Mouse (Mus musculus): ENCODE results near the gene Ank2.
A peak's percentile ranks its signal among the peaks of the same experiment; 100 is the strongest.

Gene Ank2

DNA sequence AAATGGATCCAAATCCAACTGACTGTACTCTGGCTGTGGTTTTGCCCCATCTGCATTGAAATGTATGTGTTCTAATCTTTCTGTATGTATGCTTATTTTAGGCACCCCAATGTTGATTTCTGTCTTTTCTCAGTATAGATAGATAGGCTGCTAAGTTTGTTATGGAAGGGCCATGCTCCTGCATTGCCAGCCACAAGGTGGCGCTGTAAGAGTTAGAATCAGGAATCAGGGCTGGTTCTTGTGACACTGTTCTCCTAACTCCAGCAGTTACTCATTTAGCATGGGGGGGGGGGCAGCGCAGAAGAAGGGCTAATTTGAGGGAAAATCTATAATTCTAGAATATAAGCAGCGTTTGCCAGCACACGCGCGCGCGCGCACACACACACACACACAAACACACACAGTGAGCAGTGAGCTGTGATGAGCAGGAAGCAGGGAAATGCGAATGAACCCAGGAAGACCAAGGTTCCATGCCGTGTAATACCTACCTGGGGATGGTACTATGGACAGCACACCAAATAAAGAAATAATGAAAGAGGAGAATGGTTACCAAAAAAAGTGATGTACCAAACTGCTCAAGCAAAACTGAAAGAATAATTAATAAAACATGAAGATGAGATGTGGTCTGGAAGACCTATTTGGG, 520.3 kb downstream of the Ank2 start:
- DNase-seq (ENCODE audit: low spot score in 2 of 2), result peak; percentile 29 to 68

DNA sequence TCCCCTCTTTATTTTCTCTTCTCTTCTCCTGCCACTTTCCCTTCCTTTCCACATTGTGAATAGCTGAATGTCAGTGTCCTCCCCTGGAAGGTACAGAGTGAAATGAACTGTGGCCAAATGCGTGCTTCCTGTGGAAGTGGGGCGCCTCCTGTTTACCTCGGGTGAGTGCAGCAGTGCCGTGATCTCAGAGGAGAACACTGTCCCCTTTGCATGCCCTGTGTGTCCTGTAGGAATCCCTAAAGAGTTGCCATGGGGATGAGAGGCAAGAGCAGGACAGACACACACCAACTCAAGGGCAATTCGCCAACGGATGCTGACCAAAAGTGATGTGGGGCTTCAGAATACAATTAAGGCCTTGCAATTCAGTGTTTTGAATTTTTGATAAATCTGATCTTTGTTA, 521.8 kb downstream of the Ank2 start:
- DNase-seq (ENCODE audit: low spot score in 2 of 2), result no peak

DNA sequence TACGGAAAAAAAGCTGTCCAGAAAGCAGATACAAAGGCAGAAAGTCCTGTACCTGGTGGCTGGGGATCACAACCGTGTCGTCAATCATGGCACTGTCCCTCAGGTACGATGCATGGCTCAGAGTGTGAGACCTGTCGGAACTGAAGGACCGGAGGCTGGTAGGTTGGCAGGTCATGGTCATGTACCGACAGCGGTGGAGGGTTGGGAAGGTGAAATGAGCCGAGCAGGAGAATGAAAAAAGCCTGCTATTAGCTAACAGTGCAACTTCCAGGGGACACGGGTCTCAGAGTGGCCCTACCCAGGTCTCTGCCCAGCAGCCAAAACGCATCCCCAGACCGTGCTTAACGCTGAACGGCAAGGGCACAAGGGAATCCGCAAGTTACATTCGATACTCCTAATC, 522.4 kb downstream of the Ank2 start:
- DNase-seq (ENCODE audit: low spot score in 2 of 2), result no peak

DNA sequence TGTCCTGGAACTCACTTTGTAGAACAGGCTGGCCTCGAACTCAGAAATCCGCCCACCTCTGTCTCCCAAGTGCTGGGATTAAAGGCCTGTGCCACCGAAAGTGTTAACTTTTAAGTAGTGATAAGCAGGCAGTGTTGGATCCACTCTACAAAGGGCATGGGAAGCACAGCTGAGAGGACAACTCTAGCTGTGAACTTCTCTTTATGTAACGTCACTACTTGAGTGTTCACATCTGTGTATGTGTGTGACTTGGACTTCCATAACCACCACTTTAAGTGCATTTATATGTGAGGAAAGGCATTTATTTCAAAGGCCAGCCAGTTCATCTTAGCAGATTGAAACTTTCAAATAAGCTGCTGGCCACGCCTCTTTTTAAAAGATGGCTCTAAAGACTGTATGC, 523.7 kb downstream of the Ank2 start:
- no peak for DNase-seq (ENCODE audit: low spot score in 2 of 2)

DNA sequence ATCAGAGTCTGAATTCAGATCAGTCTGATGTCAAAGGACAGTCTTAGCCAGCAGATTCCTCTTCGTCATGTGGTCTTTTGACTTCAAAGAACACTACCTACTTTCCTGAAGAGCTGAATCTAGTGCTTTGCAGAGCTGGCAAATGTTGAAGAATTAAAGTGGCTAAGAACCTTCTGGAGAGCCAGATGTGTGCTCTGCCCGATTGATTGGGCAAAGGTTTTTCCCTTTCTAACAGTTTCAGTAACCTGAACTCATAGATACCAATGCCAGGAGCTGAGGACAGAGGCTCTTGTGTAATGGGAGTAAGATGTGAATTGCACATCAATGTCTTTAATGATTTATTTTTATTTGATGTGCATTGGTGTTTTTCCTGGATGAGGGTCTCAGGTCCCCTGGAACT, 525.6 kb downstream of the Ank2 start:
- DNase-seq (ENCODE audit: low spot score in 2 of 2), result no peak

DNA sequence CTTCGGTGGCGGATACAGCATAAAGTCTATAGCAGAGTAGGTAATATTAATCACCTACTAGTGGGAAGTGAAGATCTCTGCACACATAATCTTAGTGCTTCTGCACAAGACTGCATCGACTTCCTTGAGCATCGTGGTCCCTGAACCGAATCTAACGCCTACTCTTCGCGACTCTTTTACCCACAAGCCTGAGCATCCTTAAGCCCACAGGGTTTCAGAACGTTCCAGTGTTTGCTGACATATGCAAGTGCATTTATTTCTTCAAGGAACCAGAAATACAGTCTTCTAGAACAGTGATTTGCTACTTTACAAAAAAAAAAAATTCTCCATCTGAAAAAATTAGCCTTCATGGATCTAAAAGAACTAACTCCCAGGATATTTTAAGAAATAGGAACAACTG, 527.6 kb downstream of the Ank2 start:
- no peak for DNase-seq (ENCODE audit: low spot score in 2 of 2)

DNA sequence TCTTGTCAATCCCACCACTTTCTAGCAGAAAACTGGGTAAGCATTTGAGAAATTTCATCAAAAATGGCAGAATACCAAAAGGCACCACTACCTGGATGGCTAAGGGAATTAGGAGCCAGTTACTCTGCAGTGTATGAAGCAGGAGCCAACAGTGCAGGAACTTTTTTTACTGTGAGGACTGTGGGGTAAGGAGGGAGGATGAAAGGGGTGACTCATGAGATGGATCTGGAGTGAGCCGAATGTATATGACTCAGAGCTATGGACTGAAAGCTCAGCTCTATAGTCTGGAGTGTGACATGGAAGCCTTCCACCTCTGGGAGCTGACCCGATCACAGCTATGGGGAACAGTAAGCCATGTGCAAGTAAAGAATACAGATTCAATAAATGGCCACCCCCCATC, 530.4 kb downstream of the Ank2 start:
- no peak for DNase-seq (ENCODE audit: low spot score in 2 of 2)

DNA sequence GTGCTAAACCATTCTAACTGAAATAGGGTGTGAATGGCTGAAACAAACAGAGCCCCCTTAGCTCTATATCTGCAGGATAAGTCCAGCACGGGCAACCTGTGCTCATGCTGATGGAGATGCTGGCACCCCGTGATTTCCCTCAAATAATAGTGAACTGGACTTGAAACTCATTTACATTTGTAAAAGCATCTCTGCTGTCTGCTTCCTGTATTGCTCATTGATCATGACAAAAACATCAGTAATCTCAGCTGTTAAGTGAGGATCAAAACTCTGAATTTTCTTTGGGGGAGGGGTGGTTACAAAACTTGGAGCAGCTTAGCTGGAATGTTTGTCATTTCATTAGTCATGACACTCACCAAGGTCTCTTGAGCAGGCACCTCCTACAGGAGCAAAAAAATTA, 533.4 kb downstream of the Ank2 start:
- no peak for DNase-seq (ENCODE audit: low spot score in 2 of 2)

DNA sequence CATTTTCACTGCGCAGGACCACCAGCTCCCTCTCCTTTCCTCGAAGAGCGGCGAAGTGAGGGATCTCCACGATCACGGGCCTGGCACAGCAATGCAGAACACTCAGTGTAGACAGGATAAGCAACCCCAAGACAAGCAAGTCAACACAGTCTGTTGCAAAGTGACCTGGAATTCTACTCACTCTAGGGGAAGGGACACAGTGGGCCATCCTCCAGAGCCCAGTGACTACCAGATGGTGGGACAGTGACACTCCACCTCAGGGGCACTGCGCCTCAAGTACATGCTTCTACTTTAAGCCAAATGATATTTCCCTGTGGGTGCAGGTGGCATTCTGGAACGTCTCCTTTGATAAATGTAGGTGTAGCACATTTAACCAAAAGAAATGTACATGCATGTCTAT, 536.8 kb downstream of the Ank2 start:
- no peak for DNase-seq (ENCODE audit: low spot score in 2 of 2)

DNA sequence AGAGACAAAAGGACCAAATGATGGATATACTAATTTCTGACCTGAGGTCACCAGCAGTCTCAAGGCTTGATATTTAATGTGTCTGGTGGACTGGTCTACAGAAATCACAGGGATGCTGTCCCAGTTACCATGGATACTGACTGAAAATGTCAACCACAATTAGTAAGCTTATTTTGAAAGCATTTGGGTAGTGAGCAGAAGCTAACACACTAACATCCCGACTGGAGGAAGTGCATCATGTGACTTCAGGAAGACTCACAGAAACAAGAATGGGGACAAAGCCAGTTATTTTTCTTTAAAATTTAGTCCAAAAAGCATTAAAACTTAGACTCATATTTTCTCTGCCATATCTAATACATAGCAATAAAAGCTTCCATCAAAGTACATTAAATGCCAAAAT, 546.5 kb downstream of the Ank2 start:
- no peak for DNase-seq (ENCODE audit: low spot score in 2 of 2)

DNA sequence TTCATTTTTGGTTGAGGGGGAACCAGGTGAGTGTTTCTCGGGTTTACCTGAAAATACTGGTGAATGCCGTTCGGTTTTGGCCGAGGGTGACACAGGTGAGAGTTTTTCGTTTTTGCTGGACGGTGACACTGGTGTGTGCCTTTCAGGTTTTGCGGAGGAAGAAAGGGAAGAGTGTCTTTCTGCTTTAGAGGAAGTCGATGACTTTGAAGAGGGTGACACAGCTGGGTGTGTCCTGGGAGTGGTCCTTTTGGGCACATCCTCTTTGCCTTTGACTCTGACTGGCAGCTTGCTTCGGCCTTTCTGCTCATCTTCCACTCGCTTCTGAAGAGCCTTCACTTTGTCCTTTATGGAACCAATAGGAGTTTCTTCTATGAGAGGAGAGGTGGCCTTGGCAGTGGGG, 552.6 kb downstream of the Ank2 start:
- DNase-seq (ENCODE audit: low spot score in 2 of 2), result no peak

DNA sequence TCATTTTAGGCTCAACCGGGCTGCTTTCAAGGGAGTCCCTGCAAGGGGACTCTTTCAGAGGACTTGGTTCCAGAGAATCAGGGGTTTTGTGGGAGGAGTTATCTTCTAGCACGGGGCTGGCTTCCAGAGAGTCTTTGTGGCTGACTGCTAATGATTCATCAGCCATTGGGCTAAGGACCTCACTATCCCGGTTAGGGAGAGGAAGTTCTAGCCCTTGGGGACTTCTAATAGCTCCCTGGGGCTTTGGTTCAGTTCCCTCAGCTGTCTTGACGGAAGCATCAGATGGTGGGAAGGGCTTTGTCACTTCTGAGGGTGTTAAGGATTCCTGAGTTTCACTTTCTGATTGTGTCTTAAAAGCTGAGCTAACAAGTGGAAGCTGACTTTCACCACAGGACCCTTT, 554.3 kb downstream of the Ank2 start:
- no peak for DNase-seq (ENCODE audit: low spot score in 2 of 2)

DNA sequence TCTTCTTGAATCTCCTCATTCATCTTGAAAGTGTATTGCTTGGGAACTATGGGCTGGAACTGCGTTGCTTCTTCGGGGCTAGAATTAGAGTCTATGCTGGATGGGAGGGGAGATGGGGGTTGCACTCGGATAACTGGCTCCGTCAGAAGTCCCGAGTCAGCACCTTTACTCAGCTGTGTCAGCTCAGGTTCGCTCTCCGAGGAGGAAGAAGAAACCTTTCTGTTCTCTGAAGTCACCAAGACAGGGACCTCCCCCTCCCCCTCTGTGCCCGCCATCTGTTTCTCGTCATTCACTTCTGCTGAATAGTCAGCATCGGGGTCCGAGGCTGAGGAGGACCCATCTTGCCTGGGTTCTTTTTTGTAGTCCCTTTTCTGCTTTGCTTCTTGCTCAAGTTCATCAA, 555.1 kb downstream of the Ank2 start:
- no peak for DNase-seq (ENCODE audit: low spot score in 2 of 2)

DNA sequence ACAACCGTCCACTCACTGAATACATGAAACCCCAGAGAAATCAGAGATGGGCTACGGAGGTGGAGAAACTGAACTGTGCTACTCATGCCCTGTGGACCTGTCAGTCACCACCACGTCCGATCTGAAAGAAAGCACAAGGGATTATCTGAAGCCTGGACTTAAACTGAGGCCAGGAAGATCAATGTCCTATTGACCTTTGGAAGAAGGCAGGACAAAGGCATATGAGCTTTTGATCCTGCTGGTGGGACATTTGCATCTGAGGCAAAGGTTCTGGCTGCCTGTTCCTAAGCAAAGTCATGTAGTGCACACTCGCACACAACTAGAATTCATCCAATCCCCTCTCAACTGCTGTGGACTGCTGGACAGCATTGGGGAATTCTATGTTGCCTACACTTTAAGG, 558.7 kb downstream of the Ank2 start:
- DNase-seq (ENCODE audit: low spot score in 2 of 2), result no peak

DNA sequence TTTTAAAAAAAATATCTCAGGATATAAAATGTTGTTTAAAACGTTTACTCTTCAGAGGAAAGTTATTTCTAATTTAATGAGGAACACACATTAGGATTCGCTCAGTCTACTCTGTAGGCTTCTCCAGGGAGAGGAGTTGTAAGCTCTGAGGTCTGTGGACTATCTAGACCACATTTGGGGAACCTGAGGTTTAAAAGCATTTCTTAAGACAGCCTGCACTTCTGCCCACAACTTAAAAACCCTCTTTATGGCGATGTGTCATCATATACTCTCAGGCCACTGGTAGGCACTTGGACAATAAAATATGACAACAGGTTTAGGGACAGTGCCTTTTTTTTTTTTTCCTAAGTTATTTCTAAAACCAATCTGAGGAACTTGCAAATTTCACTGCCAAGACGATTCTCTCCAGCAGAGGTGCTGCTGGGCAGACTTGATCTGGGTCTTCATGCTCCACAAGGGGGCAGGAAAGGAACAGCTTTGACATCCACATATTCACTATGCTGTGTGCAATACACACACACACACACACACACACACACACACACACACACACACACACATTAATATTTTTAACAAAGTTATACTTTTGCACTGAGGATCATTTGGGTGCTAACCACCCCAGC, 567.2 kb downstream of the Ank2 start:
- no peak for DNase-seq (ENCODE audit: low spot score in 2 of 2)

DNA sequence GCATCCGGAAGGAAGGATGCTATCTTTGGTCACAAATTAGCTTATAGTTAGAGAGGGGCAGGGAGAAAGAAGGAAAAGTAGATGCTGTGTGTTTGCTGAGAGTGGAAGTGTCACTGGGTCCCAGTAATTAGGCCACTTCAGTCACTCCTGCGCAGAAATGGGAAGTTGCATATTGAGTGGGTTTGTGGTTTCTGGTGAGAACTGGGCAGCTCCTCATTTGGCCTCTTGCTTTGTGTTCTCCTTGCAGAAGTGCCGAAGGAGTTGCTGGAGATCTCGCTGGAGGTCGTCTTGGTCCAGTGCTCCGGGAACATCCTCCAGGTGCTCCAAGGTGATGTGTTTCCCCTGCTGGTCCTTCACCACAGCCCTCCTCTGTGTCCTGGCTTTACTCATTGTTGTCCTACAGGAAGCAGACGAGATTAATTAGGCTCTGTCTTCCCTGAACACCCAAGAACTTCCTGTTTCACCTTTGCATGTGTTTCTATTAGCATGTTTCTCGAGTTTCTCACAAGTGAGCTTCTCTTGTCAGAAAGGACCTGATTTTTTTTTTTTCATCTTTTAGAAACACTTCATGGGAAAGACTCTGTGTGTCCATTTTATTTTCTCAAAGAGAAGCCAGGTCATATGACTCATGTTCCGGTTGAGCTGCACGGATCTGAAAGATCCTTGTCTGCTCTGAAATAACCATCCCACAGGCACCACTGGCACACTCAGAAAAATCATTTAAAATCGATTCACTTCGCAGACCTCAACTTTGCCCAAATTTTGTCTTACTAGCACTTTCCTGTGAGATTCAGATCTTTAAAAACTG, 575.4 kb downstream of the Ank2 start:
- no peak for DNase-seq (ENCODE audit: low spot score in 2 of 2)

DNA sequence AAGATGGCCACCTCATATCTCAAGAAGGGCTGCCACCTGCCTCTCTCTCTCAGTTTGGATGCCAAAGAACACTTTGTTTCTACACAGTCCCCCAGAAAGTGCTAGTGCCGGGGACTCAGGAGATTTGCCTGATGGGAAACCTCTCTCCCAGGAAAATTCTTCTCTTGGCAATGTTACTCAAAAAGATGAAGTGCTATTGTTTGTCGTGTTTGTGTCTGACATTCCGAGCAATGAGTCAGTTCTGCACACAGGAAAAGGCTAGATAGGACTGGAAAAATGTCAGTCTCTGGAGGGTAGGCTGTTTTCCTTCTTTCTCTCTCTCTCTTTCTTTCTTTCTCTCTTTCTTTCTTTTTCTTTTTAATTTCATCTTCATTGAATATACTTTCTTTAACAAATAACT, 577.2 kb downstream of the Ank2 start:
- no peak for DNase-seq (ENCODE audit: low spot score in 2 of 2)

DNA sequence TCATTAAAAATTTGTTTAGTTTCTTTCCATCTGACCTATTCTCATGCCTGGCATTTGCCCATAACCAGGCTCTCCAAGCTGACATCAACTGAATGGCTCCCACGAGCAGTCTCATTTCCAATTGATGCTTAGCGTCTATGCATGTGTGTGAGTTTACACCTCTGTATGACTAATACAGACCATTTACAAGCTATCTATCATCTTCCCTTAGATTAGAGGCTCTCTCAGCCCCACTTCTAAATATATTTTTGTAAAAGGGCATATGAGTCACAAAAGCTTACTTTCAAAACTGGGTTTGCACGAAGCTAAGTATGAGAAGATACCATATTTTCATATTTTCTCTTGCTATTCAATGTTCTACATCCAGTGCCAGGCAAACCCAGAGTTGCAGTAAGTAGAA, 578.9 kb downstream of the Ank2 start:
- DNase-seq (ENCODE audit: low spot score in 2 of 2), result no peak

DNA sequence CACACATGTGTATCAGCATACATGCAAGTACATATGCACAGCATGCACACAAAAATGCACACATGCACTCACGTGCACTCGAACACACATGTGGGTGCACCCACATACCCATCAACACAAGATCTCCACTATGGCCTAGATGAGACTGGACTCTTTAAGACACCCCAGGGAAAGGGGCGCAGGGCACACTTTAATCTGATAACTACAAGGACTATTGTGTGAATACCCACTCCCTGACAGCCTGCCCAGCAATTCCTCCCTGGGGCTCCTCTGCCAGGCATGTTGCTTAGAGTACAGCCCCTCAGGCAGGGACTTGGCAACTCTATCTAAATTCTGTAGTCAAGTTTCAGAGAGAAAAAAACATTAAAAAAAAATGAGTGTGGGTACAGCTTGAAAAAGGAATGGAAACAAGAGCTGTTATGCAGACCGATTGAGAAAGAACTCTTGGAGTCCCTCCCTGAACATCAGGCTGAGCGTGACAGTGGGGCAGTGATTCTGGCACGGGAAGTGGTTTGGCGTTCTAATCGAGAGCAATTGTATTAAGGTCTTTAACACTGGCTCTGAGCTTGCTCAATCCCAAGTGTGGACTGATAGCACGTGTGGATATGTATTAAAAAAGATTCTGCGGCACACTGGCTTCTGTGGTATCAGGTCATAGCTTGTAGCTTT, 580.2 kb downstream of the Ank2 start:
- peak in 1 of 2 experiments; percentile 22 for DNase-seq (ENCODE audit: low spot score in 2 of 2)

DNA sequence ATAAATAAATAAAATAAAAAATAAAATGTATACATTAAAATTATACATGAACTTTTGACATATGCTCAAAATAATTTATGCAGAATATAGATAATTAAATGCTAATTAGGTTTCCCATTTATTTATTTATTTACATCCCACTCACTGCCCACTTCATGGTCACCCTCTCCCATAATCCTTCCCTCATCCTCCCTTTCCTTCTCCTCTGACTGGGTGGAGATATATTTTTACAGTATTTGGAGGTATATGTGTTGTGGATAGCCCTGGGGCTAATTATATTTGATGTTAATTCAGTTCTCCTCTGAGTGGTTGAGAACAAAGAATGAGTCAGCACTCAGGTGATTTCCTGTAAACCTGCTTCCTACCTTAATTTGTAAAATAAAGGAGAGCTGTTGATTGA, 582.8 kb downstream of the Ank2 start:
- no peak for DNase-seq (ENCODE audit: low spot score in 2 of 2)

DNA sequence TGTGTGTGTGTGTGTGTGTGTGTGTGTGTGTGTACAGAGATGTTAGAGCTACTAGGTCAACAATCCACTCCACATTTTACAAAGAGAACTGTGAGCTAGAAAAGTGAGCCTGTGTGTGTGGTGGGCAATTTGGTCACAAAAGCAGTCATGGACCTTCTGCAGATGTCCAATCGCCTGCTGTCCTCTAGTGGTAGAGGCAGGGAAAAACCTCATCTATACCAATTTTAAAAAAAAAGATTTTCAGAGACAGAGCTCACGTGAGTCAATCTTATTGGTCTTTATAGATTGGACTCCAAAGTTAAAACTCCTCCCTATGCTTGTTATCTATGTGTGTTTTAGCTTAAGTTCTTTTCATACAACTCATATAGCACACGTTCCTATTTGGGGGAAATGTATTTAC, 595.6 kb downstream of the Ank2 start:
- DNase-seq (ENCODE audit: low spot score in 2 of 2), result peak in 1 of 2 experiments; percentile 8

DNA sequence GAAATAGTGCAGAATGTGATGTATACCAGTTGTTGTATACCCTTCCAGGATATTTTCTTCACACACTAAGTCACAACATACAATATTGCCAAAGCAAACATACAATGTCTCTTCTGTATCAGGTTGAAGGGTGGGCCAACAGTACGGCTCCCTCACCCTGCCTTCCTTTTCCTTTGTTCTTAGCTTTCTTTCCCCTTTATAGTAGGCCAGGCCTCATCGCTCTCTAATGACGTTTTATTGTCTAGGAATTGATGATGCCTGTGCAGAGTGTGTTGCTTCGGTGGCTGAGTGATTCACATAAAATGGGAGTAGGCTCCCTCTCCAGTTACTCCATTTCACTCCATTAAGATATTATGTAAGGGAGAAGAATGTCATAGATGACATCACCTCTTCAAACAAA, 612.5 kb downstream of the Ank2 start:
- no peak for DNase-seq (ENCODE audit: low spot score in 2 of 2)

DNA sequence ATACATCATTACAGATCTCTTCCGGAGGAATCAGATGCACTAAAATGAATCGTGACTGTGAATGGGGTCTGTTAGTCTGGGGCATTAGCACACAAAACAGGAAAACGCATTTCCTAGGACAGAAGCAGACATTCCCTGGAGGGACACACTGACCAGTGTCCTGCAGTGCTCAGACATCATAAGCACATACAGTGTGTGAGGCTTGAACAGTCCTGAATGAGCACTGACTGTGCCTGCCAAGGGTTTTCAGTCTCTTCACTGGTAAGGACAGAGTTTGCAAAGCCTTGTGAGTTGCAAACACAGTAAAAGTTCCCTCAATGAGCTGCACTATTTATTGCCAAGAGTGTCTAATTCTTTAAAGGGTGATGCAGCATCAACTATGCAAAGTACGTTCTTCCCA, 613.1 kb downstream of the Ank2 start:
- no peak for DNase-seq (ENCODE audit: low spot score in 2 of 2)

Data from urinary bladder, postnatal 36 days (tissue).